Mouse (Mus musculus) kidney, adult 2 months (tissue): Measurements from ENCODE around the gene Pth2. TPM values are rescaled to one million over a fixed set of nuclear protein-coding genes. Genes with fewer than 3 reads are reported as not detected.

Experiments used
- DNase-seq: peaks from one replicate; pipeline ENCODE4 v3.0.0; 2021
- H3K27ac ChIP-seq: fragments of 200-500 bp; 2 replicates; pipeline ENCODE4 v1.5.1; 2012; ENCODE audit warnings: low read depth, low read length, control low read depth, inconsistent platforms; ENCODE audit not compliant: insufficient read depth
- H3K27me3 ChIP-seq: fragments of 200-500 bp; replicated peaks from 2 replicates; pipeline ENCODE4 v1.6.1; 2012; ENCODE audit warnings: mild to moderate bottlenecking, moderate library complexity, low read length, inconsistent platforms; ENCODE audit not compliant: control insufficient read depth, insufficient read depth
- H3K36me3 ChIP-seq: fragments of 200-500 bp; 2 replicates; pipeline ENCODE4 v1.6.1; 2012; ENCODE audit warnings: mild to moderate bottlenecking, moderate library complexity, low read length, inconsistent platforms; ENCODE audit not compliant: control insufficient read depth, insufficient read depth
- H3K4me1 ChIP-seq: fragments of 200-500 bp; 2 replicates; pipeline ENCODE4 v1.6.1; 2011; ENCODE audit warnings: low read length; ENCODE audit not compliant: control insufficient read depth, insufficient read depth
- H3K4me3 ChIP-seq: fragments of 200-500 bp; 2 replicates; pipeline ENCODE4 v1.5.1; 2011; ENCODE audit warnings: mild to moderate bottlenecking, low read depth, low read length, control low read depth; ENCODE audit not compliant: insufficient read depth
- CTCF ChIP-seq: fragments of 200-500 bp; conservative IDR thresholded peaks from 2 replicates; pipeline ENCODE4 v1.5.1; 2011; ENCODE audit warnings: low read depth, mild to moderate bottlenecking, control low read depth, low read length, moderate library complexity, mixed read lengths; ENCODE audit not compliant: insufficient read depth, insufficient read length
- POLR2A ChIP-seq: fragments of 200-500 bp; IDR thresholded peaks from one replicate; pipeline ENCODE4 v1.6.1; 2011; ENCODE audit warnings: low read depth, low read length, control low read depth
- WGBS: fragments of 180-500 bp; shearing (Covaris S2); methylation state at CpG from one replicate; pipeline ENCODE4 v1.1.7; 2018; 5-methylcytosine and 5-hydroxymethylcytosine counted together
- polyA plus RNA-seq: library from polyadenylated mRNA; depleted of rRNA; stranded (reverse); fragments of >200 nt; gene quantifications from 2 replicates; pipeline ENCODE4 v1.2.3, GENCODE M21; 2012

Pth2 gene
- polyA plus RNA-seq, 1 experiment: not detected

DNA sequence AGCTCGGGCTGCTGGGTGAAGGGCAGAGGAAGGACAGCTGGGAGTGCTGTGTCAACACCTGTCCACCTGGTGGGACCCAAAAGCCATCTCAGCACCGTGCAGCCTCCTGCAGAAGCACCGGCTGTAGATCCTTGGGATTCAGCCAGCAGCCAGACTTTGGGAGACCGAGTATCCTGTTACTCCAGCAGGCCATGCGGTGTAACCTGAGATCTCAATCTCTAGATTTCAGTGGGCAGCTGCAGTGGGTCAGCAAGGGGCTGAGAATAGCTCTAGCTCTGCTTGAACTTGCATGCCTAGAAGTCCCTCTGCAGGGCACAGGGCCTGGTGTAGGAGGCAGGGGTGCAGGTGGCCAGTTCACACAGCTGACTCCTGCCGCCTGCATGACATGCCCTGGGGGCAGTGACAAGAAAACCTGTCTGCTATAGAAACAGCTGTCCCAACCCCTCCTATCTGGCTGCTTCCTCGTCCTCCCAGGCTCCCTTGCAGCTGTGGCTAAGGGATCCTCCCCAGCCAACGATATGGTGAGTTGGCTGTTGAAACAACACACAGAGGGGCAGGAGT lies 11.1 kb downstream of the Pth2 start:
- H3K27ac ChIP-seq: no peak overlapping the region
- H3K36me3 ChIP-seq: no peaks in the 10 kb centered on the region
- TF ChIP-seq POLR2A (no peak), CTCF (no peak)
- 33% methylated on average over 8 of the region's 8 CpGs for WGBS
- no peaks in the 10 kb centered on the region for H3K4me1 ChIP-seq
- DNase-seq: no peak
- H3K27me3 ChIP-seq: no peaks in the 10 kb centered on the region
- no peak overlapping the region for H3K4me3 ChIP-seq

- Histone ChIP-seq H3K27ac (no peak overlapping the region), H3K4me1 (no peaks in the 10 kb centered on the region), H3K27me3 (no peaks in the 10 kb centered on the region), H3K4me3 (no peak overlapping the region), H3K36me3 (no peaks in the 10 kb centered on the region)
- TF ChIP-seq POLR2A (no peak), CTCF (no peak)
- no peak for DNase-seq
- WGBS: 82% methylated on average over 7 of the region's 7 CpGs
These were observed 12.0 kb downstream of the Pth2 start for GRCm38 (mm10) chr7:45192585-45193310.

DNA sequence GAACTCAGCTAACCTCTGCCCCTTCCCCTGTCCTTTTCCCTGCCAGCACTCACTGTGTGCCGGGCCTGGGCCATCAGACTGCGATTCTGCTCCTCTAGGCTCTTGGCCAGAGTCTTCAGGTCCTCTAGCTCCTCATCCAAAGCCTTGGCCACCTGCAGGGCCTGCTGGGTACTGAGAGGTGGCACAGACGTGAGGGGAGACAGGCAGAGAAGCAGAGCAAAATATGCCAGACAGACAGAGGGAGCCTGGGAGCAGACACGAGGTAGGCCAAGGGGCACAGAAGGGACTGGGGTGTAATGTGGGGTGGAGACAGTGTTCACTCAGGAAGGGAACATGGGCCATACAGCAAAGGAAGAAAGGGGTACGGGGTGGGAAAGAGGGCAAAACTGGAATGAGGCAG lies 12.6 kb downstream of the Pth2 start:
- H3K36me3 ChIP-seq: no peaks in the 10 kb centered on the region
- no peak for DNase-seq
- TF ChIP-seq POLR2A: no peak
- TF ChIP-seq CTCF: no peak
- H3K27ac ChIP-seq: no peak overlapping the region
- no peaks in the 10 kb centered on the region for H3K27me3 ChIP-seq
- no peaks in the 10 kb centered on the region for H3K4me1 ChIP-seq
- 68% methylated on average over 5 of the region's 5 CpGs for WGBS
- H3K4me3 ChIP-seq: no peak overlapping the region

- DNase-seq: no peak
- Histone ChIP-seq H3K36me3 (no peaks in the 10 kb centered on the region), H3K27ac (no peak overlapping the region), H3K4me3 (no peak overlapping the region), H3K27me3 (no peaks in the 10 kb centered on the region), H3K4me1 (no peaks in the 10 kb centered on the region)
- TF ChIP-seq POLR2A (no peak), CTCF (no peak)
- 81% methylated on average over 17 of the region's 17 CpGs for WGBS
These were observed 13.3 kb downstream of the Pth2 start for GRCm38 (mm10) chr7:45193871-45194785.

DNA sequence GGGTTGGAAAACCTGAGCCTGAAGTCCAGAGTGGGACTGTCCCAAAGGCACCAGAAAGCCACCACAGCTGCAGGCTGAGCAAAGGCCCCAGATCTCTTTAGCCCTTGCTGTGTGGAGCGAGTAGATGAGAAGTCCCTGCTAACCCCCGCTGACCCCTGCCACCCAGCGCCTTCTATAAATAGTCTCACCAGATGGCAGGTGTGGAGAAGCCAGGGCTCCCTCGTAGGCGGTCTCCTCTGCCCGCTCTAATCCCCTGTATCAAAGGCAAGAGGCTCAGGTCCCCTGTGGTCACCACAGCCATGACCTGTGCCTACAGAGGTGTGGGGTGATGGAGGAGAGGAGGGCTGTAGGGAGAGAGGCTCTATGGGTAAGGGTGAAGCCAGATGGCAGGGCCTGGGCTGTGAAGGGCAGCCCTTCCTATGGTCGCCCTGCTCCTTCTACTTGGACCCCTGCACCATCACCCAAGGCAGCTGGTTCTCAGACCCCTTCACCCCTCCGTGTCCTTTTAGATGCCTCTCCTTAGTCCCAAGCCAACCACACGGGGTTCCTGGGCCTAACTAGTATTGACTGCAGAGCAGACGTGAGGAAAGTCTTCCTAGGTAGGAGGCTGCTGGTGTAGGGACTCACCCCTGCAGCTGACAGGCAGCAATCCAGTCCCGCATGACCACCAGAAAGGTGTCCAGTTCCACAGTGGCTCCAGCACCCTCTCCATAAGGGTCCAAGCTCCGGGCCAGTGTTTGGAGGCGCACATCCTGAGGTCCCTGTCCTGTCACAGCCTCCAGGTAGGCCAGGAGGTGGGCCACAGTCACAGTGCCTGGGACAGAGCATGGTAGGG lies 14.8 kb downstream of the Pth2 start:
- 75% methylated on average over 13 of the region's 13 CpGs for WGBS

GRCm38 (mm10) chr7:45196176-45196535 lies 15.4 kb downstream of the Pth2 start:
- Histone ChIP-seq H3K27me3 (no peaks in the 10 kb centered on the region), H3K4me1 (no peaks in the 10 kb centered on the region), H3K27ac (no peak overlapping the region), H3K4me3 (no peak overlapping the region), H3K36me3 (no peaks in the 10 kb centered on the region)
- DNase-seq: no peak
- 86% methylated on average over 4 of the region's 4 CpGs for WGBS
- TF ChIP-seq POLR2A (no peak), CTCF (no peak)

More for the DNA sequence above, 14.8 kb downstream of the Pth2 start:
- Histone ChIP-seq H3K27ac (no peak overlapping the region), H3K36me3 (no peaks in the 10 kb centered on the region), H3K4me1 (no peaks in the 10 kb centered on the region), H3K4me3 (no peak overlapping the region), H3K27me3 (no peaks in the 10 kb centered on the region)
- DNase-seq: no peak
- TF ChIP-seq POLR2A (no peak), CTCF (no peak)
